Mouse (Mus musculus) heart, embryonic 15.5 days (tissue): ENCODE measurements at regions not wholly inside any gene's neighbourhood (a gene's known extent, or its start where the extent isn't known, plus 50 kb on each side); places are given as distances from the start of the nearest gene placed in this dataset.

Experiments used
- ATAC-seq: fragments of 200-750 bp; cut with Nextera tagmentation; replicated peaks from 2 replicates; pipeline ENCODE4 v1.8.0; 2017; ENCODE audit warnings: low read depth, moderate TSS enrichment; ENCODE audit not compliant: insufficient number of reproducible peaks, insufficient read depth, low FRiP score
- H3K27ac ChIP-seq: fragments of 300-500 bp; sonication (generic); 2 replicates; pipeline ENCODE4 v1.5.1; 2015; ENCODE audit warnings: mild to moderate bottlenecking, inconsistent platforms
- H3K27me3 ChIP-seq: fragments of 300-500 bp; sonication (generic); 2 replicates; pipeline ENCODE4 v1.6.1; 2015; ENCODE audit warnings: inconsistent platforms
- H3K36me3 ChIP-seq: fragments of 300-500 bp; sonication (generic); 2 replicates; pipeline ENCODE4 v1.6.1; 2015; ENCODE audit warnings: mild to moderate bottlenecking, inconsistent platforms
- H3K4me1 ChIP-seq: fragments of 300-500 bp; sonication (generic); replicated peaks from 2 replicates; pipeline ENCODE4 v1.6.1; 2015; ENCODE audit warnings: inconsistent platforms
- H3K4me2 ChIP-seq: fragments of 300-500 bp; sonication (generic); 2 replicates; pipeline ENCODE4 v1.6.1; 2015; ENCODE audit warnings: inconsistent platforms, mild to moderate bottlenecking, moderate library complexity
- H3K4me3 ChIP-seq: fragments of 300-500 bp; sonication (generic); 2 replicates; pipeline ENCODE4 v1.5.1; 2015; ENCODE audit warnings: mild to moderate bottlenecking, inconsistent platforms
- H3K9ac ChIP-seq: fragments of 300-500 bp; sonication (generic); 2 replicates; pipeline ENCODE4 v1.6.1; 2015; ENCODE audit warnings: mild to moderate bottlenecking, inconsistent platforms
- H3K9me3 ChIP-seq: fragments of 300-500 bp; sonication (generic); replicated peaks from 2 replicates; pipeline ENCODE4 v1.6.1; 2016; ENCODE audit warnings: inconsistent platforms
- WGBS: fragments of 180-500 bp; shearing (Covaris S2); methylation state at CpG from one replicate; pipeline ENCODE4 v1.1.7; 2015; ENCODE audit warnings: mixed read lengths; 5-methylcytosine and 5-hydroxymethylcytosine counted together

- Histone ChIP-seq H3K9ac (no peak overlapping the region), H3K4me3 (no peak overlapping the region), H3K4me1 (0 out of 2 replicates have a peak, but pooled peaks cover 3% of the 10 kb centered on the region), H3K27ac (no peak overlapping the region), H3K27me3 (no peaks in the 10 kb centered on the region), H3K36me3 (no peaks in the 10 kb centered on the region), H3K9me3 (no peaks in the 10 kb centered on the region), H3K4me2 (no peak overlapping the region)
- WGBS: 77% methylated on average over 26 of the region's 26 CpGs
- no peak for ATAC-seq
Observed at GRCm38 (mm10) chr17:84067102-84067501, 120.6 kb downstream of the Zfp36l2 start.

GRCm38 (mm10) chr17:84063791-84064190 is 124.0 kb downstream of the Zfp36l2 start:
- Histone ChIP-seq H3K4me1 (peaks cover 16% of the 10 kb centered on the region), H3K4me2 (no peak overlapping the region), H3K36me3 (no peaks in the 10 kb centered on the region), H3K27ac (no peak overlapping the region), H3K9me3 (no peaks in the 10 kb centered on the region), H3K4me3 (no peak overlapping the region), H3K9ac (no peak overlapping the region), H3K27me3 (no peaks in the 10 kb centered on the region)
- WGBS: 52% methylated on average over 7 of the region's 7 CpGs
- ATAC-seq: no peak

GRCm38 (mm10) chr17:84061621-84062020 is 126.1 kb downstream of the Zfp36l2 start:
- no peaks in the 10 kb centered on the region for H3K9me3 ChIP-seq
- no peak overlapping the region for H3K27ac ChIP-seq
- no peak overlapping the region for H3K4me2 ChIP-seq
- ATAC-seq: 0 out of 2 replicates have a peak, but pooled peaks have one; percentile 28
- WGBS: 40% methylated on average over 6 of the region's 6 CpGs
- H3K4me1 ChIP-seq: peaks cover 28% of the 10 kb centered on the region
- H3K36me3 ChIP-seq: no peaks in the 10 kb centered on the region
- no peak overlapping the region for H3K9ac ChIP-seq
- H3K4me3 ChIP-seq: no peak overlapping the region
- H3K27me3 ChIP-seq: no peaks in the 10 kb centered on the region

- no peak for ATAC-seq
- Histone ChIP-seq H3K9me3 (no peaks in the 10 kb centered on the region), H3K27me3 (no peaks in the 10 kb centered on the region), H3K4me1 (peaks cover 30% of the 10 kb centered on the region), H3K36me3 (no peaks in the 10 kb centered on the region), H3K4me3 (no peak overlapping the region), H3K27ac (peak overlapping the region; percentile 49; the same call in 1 of the 2 replicates), H3K4me2 (no peak overlapping the region), H3K9ac (no peak overlapping the region)
- WGBS: 77% methylated on average over 4 of the region's 4 CpGs
Observed at GRCm38 (mm10) chr17:84056469-84056868, 131.3 kb downstream of the Zfp36l2 start.

GRCm38 (mm10) chr17:84052437-84052836 is 135.3 kb downstream of the Zfp36l2 start:
- 69% methylated on average over 8 of the region's 8 CpGs for WGBS

GRCm38 (mm10) chr17:84051212-84051611 is 136.5 kb downstream of the Zfp36l2 start:
- WGBS: 81% methylated on average over 9 of the region's 9 CpGs
- H3K4me3 ChIP-seq: no peak overlapping the region
- H3K9me3 ChIP-seq: no peaks in the 10 kb centered on the region
- ATAC-seq: no peak
- no peak overlapping the region for H3K27ac ChIP-seq
- H3K36me3 ChIP-seq: no peaks in the 10 kb centered on the region
- no peak overlapping the region for H3K9ac ChIP-seq
- H3K4me1 ChIP-seq: 0 out of 2 replicates have a peak, but pooled peaks cover 7% of the 10 kb centered on the region
- no peak overlapping the region for H3K4me2 ChIP-seq
- H3K27me3 ChIP-seq: no peaks in the 10 kb centered on the region

More at GRCm38 (mm10) chr17:84052437-84052836, 135.3 kb downstream of the Zfp36l2 start:
- Histone ChIP-seq H3K27ac (no peak overlapping the region), H3K27me3 (no peaks in the 10 kb centered on the region), H3K4me2 (no peak overlapping the region), H3K4me3 (no peak overlapping the region), H3K9ac (no peak overlapping the region), H3K36me3 (no peaks in the 10 kb centered on the region), H3K4me1 (peaks cover 14% of the 10 kb centered on the region), H3K9me3 (no peaks in the 10 kb centered on the region)
- no peak for ATAC-seq

GRCm38 (mm10) chr17:84048533-84048932 is 139.2 kb downstream of the Zfp36l2 start:
- Histone ChIP-seq H3K4me2 (no peak overlapping the region), H3K4me1 (peaks cover 22% of the 10 kb centered on the region), H3K4me3 (no peak overlapping the region), H3K27ac (peak overlapping the region; percentile 17), H3K9ac (no peak overlapping the region), H3K36me3 (no peaks in the 10 kb centered on the region), H3K9me3 (no peaks in the 10 kb centered on the region), H3K27me3 (no peaks in the 10 kb centered on the region)
- ATAC-seq: peak; percentile 53
- WGBS: 43% methylated on average over 6 of the region's 6 CpGs

- Histone ChIP-seq H3K4me1 (peaks cover 29% of the 10 kb centered on the region), H3K9ac (no peak overlapping the region), H3K4me3 (no peak overlapping the region), H3K27me3 (no peaks in the 10 kb centered on the region), H3K27ac (no peak overlapping the region), H3K36me3 (no peaks in the 10 kb centered on the region), H3K4me2 (no peak overlapping the region), H3K9me3 (no peaks in the 10 kb centered on the region)
- WGBS: 81% methylated on average over 1 of the region's 1 CpGs
- no peak for ATAC-seq
Observed at GRCm38 (mm10) chr17:84047520-84047919, 140.2 kb downstream of the Zfp36l2 start.

GRCm38 (mm10) chr17:84045812-84046211 is 141.9 kb downstream of the Zfp36l2 start:
- peak overlapping the region; percentile 13; the same call in 1 of the 2 replicates for H3K27ac ChIP-seq
- no peak overlapping the region for H3K9ac ChIP-seq
- no peaks in the 10 kb centered on the region for H3K9me3 ChIP-seq
- ATAC-seq: no peak
- H3K4me1 ChIP-seq: peaks cover 29% of the 10 kb centered on the region
- no peaks in the 10 kb centered on the region for H3K36me3 ChIP-seq
- no peak overlapping the region for H3K4me2 ChIP-seq
- H3K27me3 ChIP-seq: no peaks in the 10 kb centered on the region
- no peak overlapping the region for H3K4me3 ChIP-seq
- 84% methylated on average over 1 of the region's 1 CpGs for WGBS

- H3K4me2 ChIP-seq: no peak overlapping the region
- ATAC-seq: peak; percentile 68
Observed at GRCm38 (mm10) chr17:84044472-84044936, 143.2 kb downstream of the Zfp36l2 start.

GRCm38 (mm10) chr17:84043102-84043501 is 144.6 kb downstream of the Zfp36l2 start:
- H3K4me2 ChIP-seq: no peak overlapping the region
- H3K36me3 ChIP-seq: no peaks in the 10 kb centered on the region
- no peak overlapping the region for H3K27ac ChIP-seq
- H3K9me3 ChIP-seq: no peaks in the 10 kb centered on the region; the same call in 1 of the 2 replicates
- H3K4me1 ChIP-seq: peaks cover 30% of the 10 kb centered on the region
- no peaks in the 10 kb centered on the region for H3K27me3 ChIP-seq
- no peak overlapping the region for H3K4me3 ChIP-seq
- 84% methylated on average over 2 of the region's 2 CpGs for WGBS
- ATAC-seq: no peak
- no peak overlapping the region for H3K9ac ChIP-seq

More at GRCm38 (mm10) chr17:84044472-84044936, 143.2 kb downstream of the Zfp36l2 start:
- H3K4me1 ChIP-seq: peaks cover 29% of the 10 kb centered on the region
- H3K27ac ChIP-seq: peak overlapping the region; percentile 62
- no peaks in the 10 kb centered on the region for H3K36me3 ChIP-seq
- 23% methylated on average over 5 of the region's 5 CpGs for WGBS
- no peak overlapping the region for H3K9ac ChIP-seq
- no peaks in the 10 kb centered on the region; the same call in 1 of the 2 replicates for H3K9me3 ChIP-seq
- no peak overlapping the region for H3K4me3 ChIP-seq
- H3K27me3 ChIP-seq: no peaks in the 10 kb centered on the region

GRCm38 (mm10) chr17:84039444-84039843 is 148.3 kb downstream of the Zfp36l2 start:
- H3K27me3 ChIP-seq: no peaks in the 10 kb centered on the region
- H3K36me3 ChIP-seq: no peaks in the 10 kb centered on the region
- H3K9me3 ChIP-seq: no peaks in the 10 kb centered on the region; the same call in 1 of the 2 replicates
- peaks cover 36% of the 10 kb centered on the region for H3K4me1 ChIP-seq
- WGBS: 78% methylated on average over 10 of the region's 10 CpGs
- no peak overlapping the region for H3K27ac ChIP-seq
- no peak overlapping the region for H3K4me3 ChIP-seq
- no peak for ATAC-seq
- H3K9ac ChIP-seq: no peak overlapping the region
- H3K4me2 ChIP-seq: no peak overlapping the region
